Mouse (Mus musculus) embryo, embryonic 10 days (tissue): ENCODE data around the gene Zfp444.
"Not testable (repeated sequence)": the region's sequence is repeated elsewhere in the genome, so short reads cannot be mapped to it uniquely, and the experiment has no call there.

Experiments used
- DNase-seq: peaks from one replicate; pipeline ENCODE4 v3.0.0-alpha.2; 2015; ENCODE audit warnings: low spot score

Gene Zfp444

DNA sequence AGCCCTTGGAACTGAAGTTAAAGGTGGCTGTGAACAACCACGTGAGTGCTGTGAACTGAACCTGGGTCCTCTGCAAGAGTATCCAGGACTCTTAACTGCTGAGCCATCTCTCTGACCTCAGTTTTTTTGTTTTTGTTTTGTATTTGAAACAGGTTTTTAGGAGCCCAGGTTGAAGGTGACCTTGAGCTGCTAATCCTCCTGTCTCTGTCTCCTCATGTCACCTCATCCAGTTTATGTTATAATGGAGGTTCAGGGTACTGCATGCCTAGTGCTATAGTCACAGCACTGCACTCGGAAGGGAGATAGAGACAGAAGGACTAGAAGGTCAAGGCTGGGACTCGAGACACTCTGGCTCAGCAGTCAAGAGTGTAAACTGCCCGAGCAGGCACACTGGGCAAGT, 9.9 kb upstream of the Zfp444 start:
- no peak for DNase-seq

DNA sequence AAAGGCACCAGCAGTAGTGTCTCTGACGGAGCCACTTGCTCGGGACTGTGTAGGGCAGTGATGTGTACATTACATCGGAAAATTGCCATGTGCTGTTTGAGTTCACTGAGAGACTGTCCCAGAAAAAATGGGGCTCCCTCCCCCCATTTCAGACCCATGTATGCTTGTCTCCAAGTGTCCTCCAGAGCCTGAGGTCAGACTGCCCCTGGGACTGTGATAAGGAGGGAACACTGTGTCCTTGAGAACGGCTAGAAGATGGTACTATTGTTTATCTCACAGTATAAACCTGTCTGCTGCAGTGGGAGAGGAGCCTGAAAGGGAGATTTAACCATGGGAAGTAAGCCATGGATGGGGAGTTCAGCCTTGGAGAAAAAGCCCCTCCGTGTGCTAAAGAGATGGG, 7.4 kb upstream of the Zfp444 start:
- no peak for DNase-seq

DNA sequence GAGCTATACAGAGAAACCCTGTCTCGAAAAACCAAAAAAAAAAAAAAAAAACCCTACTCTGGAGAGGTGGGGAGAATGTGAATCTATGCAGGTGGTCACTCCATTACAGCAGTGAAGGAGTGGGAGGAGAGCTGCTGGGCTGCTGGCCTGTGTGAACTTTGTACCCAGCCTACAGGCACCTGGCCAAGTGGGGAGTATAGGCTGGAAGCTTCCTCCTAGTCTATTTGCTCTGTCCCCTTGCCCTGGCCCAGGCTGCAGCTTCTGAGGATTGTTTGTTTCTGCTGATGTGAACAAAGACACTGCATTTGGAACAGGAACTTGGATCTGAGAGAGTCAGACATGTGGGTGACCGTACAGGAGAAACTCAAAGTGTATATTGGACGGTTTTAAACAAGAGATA, 2.6 kb upstream of the Zfp444 start:
- DNase-seq: no peak

DNA sequence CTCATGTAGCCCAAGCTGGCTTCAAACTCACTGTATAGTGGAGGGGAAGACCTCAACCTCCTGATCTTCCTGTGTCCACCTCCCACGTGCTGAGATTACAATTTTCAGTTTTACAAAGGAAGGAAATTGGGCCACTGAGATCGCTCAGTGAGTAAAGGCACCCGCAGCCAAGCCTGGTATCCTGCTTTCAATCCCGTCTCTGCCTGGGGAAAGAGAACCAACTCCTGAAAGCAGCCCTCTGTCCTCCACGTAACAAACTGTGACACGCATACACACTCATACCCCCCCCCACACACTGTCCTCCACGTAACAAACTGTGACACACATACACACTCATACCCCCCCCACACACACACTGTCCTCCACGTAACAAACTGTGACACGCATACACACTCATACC, 1.6 kb upstream of the Zfp444 start:
- DNase-seq: no peak

DNA sequence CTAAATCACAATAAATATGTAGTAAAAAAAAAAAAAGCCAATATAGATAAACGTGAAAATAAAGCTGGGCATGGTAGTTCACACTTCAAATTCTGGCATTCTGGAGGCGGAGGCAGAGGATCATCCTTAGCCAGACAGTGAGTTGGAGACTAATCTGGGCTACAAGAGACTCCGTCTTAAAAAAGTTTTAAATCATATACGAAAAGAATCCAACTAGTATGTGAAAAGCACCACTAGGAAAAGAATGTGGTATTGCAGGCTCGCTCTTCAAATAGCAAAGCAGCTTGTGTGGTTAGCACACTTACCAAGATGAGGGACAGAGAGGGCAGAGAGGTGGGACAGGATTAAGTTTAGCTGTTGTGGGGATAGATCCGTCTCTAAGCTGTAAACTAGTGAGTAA, 1.2 kb upstream of the Zfp444 start:
- DNase-seq: no peak

DNA sequence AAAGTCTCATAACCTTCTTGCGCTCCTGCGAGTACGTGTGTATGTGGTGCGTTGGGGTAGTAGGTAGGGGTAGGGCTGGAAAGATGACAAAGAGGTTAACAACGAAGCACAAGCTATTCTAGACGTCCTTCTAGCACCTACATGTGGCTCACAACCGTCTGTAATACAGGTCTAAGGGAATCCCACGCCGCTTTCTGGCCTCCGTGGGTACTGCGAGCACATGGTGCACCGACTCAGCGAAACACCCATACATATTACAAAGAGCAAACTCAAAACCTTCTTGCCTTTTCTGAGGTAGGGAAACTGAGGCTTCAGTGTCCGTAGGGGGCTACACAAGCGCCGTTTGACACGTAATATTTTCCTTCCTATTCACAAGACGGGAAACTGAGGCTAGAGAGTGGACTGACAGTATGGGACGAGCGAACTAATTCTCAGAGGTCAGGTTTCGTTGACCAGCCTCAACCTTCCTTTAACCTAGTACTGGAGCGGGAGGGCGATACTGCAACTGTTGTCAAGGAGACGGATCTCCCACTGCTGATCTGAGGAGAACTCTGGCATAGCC, 501 bp upstream of the Zfp444 start:
- DNase-seq: peak; percentile 71

DNA sequence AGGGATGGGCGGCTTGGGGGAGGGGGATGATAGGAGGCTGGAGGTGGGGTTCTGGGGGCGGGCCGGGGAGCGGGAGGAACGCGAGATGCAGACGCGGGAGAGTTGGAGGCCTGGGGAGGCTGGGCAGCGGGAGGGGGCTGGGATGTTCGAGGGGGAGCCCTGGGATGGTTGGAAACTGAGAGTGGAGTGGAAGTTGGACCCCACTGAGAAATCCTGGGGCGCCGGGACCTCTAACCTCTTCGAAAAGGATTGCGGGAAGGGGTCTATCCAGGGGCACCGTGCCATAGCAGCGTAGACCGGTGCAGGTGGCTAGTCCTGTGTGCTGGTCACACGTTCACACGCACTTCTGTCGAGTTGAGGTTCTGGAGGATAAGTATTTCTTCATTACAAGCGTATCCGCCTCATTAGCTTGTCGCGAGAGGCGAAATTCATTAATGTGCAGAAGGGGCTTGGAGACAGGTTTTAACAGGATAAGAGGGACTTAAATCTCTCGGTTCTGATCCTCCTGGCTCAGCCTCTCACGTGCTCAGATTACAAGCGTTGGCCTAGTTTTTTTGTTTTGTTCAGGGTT, 733 bp downstream of the Zfp444 start:
- DNase-seq: peak; percentile 46

DNA sequence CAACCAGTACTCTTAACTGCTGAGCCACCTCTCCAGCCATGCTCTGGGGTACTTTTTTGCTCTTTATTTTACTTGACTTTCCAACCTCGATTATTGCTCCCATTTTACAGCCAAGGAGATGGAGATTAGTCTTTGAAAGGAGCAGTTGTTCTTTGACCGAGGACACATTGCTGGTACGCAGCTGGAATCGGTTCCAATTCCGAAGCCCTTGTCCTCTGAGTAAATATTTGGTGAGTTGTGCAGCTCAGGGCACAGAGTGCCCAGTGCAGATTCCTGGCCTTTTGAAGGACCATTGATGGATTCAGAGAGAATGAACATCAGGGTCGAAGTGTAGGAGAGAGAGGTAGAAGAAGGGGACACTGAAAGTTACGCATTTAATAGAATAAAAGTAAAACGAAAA, 1.8 kb downstream of the Zfp444 start:
- no peak for DNase-seq

DNA sequence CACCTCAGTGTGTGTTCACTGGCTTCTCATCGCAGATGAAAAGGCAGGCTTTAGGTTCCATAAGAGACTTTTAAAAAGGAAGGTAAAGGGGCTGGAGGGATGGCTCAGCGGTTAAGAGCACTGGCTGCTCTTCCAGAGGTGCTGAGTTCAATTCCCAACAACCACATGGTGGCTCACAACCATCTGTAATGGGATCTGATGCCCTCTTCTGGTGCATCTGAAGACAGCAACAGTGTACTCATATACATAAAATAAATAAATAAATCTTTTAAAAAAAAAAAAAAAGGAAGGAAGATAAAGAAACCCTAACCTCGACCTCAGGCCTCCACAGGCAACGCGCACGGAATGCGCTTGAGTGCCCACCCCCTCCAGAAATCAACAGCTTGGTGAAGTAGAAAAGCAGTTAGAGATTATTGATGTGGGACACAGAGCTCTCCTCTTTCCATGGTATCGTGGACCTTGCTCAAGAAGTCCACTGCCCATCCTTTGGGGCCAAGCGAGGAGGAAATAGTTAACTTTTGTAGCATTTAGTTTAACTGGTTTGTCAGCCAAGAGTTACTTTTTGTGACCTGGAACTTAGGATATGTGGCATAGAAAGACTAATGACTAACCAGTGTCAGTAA, 2.5 kb downstream of the Zfp444 start:
- DNase-seq: not testable (repeated sequence)

DNA sequence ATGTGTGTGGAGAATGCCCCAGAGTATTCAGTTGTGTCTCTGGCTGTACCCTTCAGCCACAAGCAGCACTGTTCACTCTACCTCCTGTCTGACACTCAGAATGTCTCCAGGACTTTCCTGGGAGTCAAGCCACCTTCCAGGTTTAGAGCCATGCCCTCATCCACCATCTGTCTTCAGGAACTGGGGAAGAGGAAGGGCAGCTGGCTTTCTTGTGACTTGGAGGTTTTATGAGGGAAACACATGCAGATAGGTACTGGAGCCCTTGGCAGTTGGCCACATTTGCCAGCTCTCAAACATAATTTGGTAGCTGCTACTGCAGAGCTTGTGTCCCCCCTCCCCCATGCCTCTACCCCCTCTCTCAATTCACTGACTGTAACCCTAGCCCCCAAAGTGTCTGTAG, 7.0 kb downstream of the Zfp444 start:
- DNase-seq: peak; percentile 1

DNA sequence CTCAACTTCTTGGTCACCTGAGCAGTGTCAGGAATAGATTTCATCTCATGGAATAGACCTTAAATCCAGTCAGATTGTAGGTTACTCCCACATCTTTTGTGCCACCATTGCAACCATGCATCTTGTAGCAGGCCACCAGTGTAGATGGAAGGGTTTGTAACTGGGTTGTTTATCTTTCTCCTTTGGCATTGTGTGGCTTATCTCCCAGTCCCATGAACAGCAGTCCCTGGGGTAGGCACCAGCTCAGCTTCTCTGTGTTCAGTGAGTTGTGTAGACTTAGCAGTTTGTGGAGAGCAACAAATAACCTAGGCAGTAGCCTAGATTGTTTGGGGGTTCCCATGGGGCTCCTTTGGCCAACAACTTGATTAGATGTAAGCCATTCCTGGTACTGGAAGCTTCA, 10.9 kb downstream of the Zfp444 start:
- no peak for DNase-seq

DNA sequence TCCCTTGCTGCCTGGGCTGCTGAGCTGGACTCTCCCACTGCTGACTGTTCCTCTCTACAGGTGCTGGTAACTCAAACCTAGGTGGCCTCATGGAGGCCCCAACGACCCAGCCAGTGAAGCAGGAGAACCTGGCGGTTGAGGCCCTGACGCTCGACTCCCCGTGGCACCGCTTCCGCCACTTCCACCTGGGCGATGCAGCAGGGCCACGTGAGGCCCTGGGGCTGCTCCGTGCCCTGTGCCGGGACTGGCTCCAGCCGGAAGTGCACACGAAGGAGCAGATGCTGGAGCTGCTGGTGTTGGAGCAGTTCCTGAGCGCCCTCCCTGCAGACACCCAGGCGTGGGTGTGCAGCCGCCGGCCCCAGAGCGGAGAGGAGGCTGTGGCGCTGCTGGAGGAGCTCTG, 11.8 kb downstream of the Zfp444 start:
- no peak for DNase-seq

DNA sequence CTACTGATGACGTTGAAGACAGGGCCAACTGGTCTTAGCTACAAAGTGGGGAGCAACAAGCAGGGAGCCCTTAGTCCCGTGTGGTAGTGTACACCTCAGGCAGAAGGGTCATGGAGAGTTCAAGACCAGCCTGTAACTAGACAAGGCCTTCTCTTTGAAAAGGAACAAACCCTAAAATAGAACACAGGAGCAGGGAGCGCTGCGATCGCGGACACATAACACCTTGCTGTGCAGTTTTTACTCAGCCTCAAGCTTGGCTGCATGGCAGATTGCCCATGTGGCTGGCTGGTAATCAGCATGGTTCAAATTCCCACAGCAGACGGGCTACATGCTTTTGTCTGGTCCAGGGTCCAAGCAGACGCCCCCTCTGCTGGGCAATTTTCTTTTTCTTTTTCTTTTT, 12.5 kb downstream of the Zfp444 start:
- DNase-seq: no peak

DNA sequence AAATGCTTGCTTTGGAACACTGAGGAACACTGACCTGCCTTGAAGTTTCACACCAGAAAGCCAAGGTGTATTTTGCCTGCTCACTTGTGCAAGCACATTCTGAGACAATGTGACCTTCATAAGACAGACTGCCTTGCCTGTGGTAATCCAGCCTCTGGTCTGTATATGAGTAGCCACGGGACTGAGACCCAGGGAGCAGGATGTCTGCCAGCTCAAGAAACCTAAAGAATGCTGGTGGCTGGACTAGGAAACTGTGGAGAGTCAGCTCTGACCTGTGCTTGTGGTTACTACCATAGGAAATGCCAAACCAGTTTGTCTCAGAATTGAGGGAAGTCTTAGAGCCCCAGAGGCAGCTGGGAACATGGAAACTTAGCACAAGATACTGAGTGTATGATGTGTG, 13.4 kb downstream of the Zfp444 start:
- DNase-seq: no peak

DNA sequence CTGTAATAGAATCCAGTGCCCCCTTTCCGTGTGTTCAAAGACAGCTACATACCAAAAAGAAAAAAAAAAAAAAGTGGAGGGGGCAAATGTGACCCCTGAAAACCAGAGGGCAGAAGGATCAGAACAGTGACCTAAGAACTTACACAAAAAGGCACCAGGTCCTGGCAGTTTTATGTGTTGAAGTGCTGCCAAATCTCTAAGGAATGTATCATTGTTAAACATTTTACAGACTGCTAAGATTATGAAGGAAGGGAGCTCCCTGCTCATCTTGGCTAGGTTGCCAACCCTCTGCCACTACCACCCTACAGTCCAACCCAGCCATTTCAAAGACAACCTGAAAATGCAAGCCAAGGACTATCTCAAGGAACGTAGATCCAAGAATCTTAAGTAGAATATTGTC, 14.2 kb downstream of the Zfp444 start:
- no peak for DNase-seq

DNA sequence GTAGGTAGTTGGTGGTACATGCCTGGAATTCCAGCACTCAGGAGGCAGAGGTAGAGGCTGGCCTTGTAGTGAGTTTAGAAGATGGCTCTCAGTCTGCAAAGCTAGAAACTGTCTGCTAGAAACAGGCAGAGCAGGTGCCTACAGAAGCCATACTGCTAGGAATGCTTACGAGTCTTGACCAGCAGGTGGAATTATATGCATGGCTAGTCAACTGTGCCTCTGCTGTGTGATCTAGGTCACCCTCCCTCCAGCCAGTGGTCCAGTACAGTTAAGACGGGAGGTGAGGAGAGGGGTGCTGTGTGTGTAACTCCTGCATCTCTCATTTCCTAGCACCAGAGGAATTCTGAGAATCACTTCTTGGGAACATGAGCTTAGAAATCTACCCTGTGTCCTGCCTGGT, 14.7 kb downstream of the Zfp444 start:
- no peak for DNase-seq

DNA sequence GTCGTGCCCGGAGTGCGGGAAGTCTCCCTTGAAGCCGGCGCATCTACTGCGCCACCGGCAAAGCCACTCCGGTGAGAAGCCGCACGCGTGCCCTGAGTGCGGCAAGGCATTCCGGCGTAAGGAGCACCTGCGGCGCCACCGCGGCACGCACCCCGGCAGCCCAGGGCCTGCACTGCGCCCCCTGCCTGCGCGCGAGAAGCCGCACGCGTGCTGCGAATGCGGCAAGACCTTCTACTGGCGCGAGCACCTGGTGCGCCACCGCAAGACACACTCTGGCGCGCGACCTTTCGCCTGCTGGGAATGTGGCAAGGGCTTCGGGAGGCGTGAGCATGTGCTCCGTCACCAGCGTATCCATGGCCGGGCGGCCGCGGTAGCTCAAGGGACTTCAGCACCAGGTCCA, 17.5 kb downstream of the Zfp444 start:
- DNase-seq: peak; percentile 33

DNA sequence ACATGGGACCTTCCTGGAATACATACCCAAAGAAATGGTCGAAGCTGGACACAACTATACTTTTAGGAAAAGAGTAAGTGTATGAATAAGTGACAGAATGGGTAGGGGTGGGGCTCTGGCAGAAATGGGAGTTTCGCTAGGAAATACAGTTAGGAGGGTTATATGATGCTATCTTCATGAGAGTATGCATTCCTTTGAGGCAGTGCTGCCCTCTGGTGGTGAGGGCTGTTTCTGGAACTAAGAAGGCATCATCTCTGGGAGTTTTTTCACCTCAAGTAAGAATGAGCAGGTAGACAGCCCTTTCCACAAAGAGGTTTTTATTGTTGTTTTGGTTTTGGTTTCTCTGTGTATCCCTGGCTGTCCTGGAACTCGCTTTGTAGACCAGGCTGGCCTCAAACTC, 19.4 kb downstream of the Zfp444 start:
- DNase-seq: peak; percentile 84

DNA sequence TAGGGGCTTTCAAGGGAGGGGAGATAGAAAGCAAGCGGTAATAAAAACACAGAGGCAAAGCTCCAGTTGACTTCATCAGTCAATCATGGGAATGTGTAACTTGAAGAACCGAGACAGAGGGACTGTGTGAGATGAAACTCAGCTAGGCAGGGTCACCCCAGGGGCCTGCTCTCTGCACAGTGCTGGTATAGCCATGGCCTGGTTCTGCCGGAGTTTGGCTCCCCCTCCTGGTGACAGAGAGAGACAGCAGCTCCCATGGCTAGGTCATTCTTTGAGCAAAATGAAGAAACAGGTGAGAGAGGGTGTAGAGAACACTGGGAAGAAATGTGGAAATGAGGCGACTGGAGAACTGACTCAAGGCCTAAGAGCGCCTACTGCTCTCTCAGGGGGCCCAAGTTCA, 22.1 kb downstream of the Zfp444 start:
- DNase-seq: peak; percentile 68

DNA sequence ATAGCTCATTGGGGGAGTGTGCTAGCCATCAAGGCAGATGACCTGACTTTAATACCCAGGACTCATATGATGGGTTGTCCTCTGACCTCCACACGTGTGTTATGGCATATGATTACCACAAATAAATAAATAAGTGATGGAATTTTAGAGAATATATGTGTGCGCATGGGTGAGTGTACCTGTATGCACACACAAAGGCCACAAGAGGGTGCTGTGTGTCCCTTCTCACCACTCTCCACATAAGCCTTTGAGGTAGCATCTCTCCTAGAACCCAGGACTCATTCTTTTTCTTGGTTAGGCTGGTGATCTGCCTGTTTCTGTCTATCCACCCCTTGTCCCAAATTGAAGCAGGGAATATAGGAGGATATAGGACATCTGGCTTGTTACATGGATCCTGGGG, 23.8 kb downstream of the Zfp444 start:
- DNase-seq: no peak

DNA sequence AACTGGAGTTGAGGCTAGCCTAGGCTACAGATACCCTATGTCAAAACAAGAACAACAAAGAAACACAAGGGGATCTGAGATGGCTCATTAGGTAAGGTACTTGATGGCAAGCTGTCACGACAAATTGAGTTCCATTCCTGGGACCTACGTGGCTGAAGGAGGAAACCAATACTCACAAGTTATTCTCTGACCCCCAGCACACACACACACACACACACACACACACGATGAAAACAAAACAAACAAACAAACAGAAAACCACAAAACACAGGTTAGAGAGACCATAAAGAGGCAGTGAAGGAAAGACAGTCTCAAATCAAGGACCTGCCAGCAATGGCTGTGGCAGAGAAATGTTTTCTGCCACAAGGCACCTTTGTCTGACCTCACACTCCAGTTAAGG, 24.8 kb downstream of the Zfp444 start, which contains the start of gene Galp:
Galp (plus strand) TSS at position 301 of the 400 bp plus-strand sequence.
- DNase-seq: no peak

DNA sequence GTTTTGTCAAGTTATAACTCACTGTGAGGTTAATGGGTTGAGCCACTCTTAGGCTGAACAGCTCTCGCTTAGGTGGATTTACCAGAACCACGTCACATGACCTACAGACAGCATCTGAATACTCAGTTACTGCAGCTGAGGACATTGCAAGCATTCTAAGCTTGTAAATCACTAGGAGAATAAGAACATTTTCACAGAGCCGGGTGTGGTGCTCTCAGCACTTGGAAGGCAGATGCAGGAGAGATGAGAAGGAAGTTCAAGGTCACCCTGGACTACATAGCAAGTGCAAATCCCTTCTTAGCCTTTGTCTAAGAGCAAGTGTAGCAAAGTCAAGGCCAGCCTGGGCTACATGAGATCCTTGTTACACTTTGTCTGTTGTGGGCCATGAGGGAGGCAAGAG, 32.2 kb downstream of the Zfp444 start:
- DNase-seq: no peak

DNA sequence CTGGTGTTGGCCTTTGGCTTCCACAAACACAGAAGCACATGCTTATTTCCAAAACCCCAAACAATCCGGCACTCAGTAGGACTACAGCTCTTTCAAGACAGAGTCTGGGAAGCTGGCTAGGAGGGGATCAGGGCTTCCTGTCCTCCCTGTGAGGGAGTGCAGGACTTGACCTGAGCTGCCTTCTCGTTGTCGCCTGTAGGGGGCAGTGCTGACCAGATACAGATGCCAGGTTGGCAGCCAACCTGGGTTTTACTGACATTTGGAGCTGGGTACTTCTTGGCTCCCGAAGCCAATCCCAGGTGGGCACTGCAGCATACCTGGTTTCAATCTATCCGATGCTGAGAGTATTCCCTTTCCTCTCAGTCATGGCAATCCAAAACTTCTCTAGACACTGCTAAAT, 41.1 kb downstream of the Zfp444 start:
- DNase-seq: no peak

DNA sequence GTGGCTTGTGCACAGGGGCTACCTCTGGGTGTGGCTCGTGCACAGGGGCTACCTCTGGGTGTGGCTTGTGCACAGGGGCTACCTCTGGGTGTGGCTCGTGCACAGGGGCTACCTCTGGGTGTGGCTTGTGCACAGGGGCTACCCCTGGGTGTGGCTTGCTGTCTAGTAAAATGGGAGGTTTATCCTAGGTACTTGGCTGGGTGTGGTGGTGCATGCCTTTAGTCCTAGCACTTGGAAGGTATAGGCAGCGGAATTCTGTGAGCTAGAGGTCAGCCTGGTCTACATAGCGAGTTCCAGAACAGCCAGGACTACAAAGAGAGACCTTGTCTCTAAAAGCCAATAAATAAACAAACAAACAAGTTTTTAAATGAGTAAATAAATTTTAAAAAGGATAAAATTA, 42.7 kb downstream of the Zfp444 start:
- not testable (repeated sequence) for DNase-seq
